Mouse (Mus musculus) heart, adult 2 months (tissue): ENCODE measurements around the gene Acot4.
"Not testable (repeated sequence)": the region's sequence is repeated elsewhere in the genome, so short reads cannot be mapped to it uniquely, and the experiment has no call there.

Experiments used
- CTCF ChIP-seq: fragments of 200-600 bp; IDR thresholded peaks from 2 replicates; pipeline ENCODE4 v1.8.1; 2022; ENCODE audit warnings: antibody characterized with exemption, mild to moderate bottlenecking, moderate library complexity
- EP300 ChIP-seq: fragments of 200-500 bp; IDR thresholded peaks from 2 replicates; pipeline ENCODE4 v1.6.1; 2011; ENCODE audit warnings: low read depth, low read length, control low read depth; ENCODE audit not compliant: insufficient read depth
- POLR2A ChIP-seq: fragments of 200-500 bp; IDR thresholded peaks from 2 replicates; pipeline ENCODE4 v1.6.1; 2011; ENCODE audit warnings: mild to moderate bottlenecking, low read depth, low read length, control low read depth; ENCODE audit not compliant: insufficient read depth

GRCm38 (mm10) chr12:84028328-84028727 is 9.9 kb upstream of the Acot4 start:
- TF ChIP-seq EP300, CTCF, POLR2A: not testable (repeated sequence)
